Mouse (Mus musculus) ZHBTc4 (cell line): ENCODE results near the gene Slc9a3r1.
A peak's percentile ranks its signal among the peaks of the same experiment; 100 is the strongest.

Experiments used
- DNase-seq: peaks from one replicate; pipeline ENCODE4 v3.0.0-alpha.2; 2011; ENCODE audit warnings: low read depth, low spot score

Slc9a3r1 gene

DNA sequence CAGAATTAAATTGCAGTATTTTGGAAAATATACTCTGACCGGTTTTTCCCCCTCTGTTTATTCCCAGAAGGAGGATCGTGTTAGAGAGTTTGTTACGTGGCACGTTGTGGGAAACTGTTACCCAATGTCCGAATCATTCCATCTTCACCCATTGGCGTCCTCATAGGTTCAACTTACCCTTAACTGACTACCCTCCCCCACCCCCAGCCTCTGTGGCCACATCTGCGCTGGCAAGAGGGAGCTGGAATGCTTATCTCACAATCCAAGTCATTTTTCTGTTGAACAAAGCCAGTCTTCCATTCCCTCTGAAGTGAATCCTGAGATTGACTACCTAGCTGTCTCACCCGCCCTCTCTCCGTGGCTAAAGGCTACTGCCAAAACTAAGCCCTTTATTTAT, 938 bp upstream of the Slc9a3r1 start:
- DNase-seq = no peak

- peak; percentile 77 for DNase-seq
Observed at GRCm38 (mm10) chr11:115163568-115164150, 518 bp downstream of the Slc9a3r1 start.

GRCm38 (mm10) chr11:115164341-115164975, 1.3 kb downstream of the Slc9a3r1 start:
- DNase-seq = peak; percentile 46

DNA sequence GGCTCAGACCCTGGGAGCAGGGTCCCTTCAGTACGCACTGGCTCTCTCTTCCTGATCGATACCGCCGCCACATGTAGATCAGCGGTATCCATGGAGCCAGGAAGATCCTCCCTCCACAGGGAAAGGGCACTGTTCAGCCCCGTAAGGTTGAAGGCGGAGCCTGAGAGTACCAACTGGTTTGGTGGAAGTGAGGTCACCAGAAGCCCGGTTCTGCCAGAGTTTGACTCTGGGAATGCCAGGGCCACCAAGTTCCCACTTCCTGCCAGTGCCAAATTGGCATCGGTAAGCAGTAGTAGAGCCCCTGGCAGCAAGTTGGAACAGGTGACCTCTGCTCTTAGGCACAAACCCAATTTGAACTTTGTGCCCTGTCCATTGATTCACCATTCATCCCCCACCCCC, 1.8 kb downstream of the Slc9a3r1 start:
- peak; percentile 55 for DNase-seq

DNA sequence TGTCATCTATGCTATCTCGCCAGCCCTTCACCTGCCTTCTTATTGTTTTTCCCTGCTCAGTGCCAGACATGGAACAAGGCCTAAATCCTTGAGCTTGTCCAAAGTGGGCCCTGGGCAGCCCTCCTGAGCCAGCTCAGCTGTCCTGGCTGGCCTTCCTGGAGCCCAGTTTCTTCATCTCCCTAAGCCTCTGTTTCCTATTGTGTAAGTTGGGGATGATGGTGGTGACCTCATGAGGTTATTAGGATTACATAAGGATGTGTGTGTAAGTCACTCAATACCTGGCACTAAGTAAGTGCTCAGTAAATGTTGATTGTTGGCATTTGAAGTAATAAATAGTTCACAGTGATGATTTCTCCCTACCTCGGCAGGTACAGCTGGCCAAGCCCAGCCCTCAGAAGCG, 3.6 kb downstream of the Slc9a3r1 start:
- no peak for DNase-seq

- DNase-seq = no peak
Observed at GRCm38 (mm10) chr11:115167631-115168249, 4.6 kb downstream of the Slc9a3r1 start.

GRCm38 (mm10) chr11:115169430-115169829, 6.3 kb downstream of the Slc9a3r1 start:
- no peak for DNase-seq

- DNase-seq = no peak
Observed at GRCm38 (mm10) chr11:115171125-115171524, 8.0 kb downstream of the Slc9a3r1 start.

DNA sequence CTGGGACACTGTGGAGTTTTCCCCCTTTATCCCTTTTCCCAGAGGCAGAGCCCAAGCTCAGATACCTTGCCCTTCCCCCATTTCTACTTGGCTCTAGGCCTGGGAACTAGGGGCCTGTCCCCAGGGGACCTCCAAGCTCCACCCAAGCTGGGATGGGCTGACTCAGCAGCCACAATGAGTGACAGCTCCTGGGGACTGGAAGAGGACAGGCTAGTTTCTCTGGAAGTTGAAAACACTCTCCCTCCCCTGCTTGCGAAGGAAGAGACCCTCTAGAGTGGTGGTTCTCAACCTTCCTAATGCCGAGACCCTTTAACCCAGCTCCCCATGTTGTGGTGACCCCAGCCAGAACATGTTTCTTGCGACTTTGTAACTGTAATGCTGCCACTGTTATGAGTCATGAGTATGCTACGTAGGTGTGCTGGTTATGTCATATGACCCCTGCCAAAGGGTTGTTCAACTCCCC, 9.7 kb downstream of the Slc9a3r1 start:
- DNase-seq = peak; percentile 86

GRCm38 (mm10) chr11:115173549-115174339, 10.6 kb downstream of the Slc9a3r1 start:
- DNase-seq = no peak

GRCm38 (mm10) chr11:115176399-115177190, 13.5 kb downstream of the Slc9a3r1 start:
- no peak for DNase-seq

DNA sequence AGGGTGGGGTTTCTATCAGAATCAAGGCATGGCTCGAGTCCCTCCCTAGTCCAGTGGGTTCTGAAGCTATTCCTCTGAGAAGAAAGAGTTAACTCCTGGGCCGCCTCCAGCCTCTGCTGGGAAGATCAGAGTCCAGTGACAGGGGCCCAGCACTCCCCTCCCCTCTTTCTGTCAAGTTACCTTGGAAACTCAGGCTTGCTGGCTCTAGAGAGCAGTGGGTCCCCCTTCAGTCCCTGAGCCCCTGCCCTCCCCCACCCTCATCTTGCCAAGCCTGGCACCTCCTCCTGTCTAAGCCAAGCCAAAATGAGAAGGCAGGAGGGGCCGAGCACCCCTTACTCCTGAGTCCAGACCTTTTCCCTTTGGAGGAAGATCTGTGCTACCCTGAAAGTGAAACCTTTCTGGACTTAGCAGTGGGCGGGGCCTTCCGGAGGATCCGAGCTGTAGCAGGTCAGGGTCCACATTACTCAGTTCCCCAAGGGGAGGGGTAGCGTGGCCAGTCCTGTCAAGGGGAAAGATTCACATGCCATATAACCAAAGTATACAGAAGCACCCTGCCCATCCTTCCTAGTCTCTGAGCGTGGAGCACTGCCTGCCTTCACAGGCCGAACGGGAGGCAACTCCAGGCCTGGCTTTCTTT, 14.5 kb downstream of the Slc9a3r1 start:
- no peak for DNase-seq

DNA sequence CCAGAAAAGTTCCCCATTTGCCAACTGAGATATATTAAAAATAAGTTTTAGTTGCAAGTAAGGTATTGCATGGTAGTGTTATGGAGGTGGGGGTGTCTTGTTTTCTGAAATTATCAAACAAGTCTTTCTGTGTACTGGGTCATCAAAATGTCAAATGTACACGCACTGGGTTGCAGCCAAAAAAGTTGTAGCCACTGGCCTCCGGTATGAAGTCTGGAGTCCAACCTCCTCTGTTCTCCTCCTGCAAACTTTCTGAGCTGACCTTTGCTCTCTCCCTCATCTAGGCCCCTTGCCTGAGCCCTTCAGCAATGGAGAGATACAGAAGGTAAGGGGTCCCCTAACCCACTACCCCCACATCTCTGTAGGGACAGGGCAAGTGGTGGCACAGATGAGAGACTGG, 15.6 kb downstream of the Slc9a3r1 start:
- no peak for DNase-seq

DNA sequence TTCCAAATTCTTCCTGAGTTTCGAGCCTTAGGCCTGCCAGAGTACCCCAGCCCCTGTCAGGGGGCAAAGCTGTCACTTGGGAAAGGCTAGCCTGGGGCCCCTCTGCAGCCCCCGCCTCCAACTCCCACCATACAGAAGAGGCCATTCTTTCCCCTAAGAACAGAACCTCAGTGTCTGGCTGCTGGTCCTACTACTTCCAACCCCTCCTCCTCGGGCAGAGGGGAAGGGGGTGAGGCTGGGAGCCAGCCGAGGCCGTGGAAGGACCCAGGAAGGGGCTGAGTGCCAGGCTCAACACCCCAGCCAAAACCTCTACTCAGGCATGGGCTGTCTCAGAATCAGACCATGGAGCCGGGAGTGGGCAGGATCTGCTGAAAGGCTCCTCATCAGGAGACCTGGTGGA, 16.1 kb downstream of the Slc9a3r1 start:
- no peak for DNase-seq

- no peak for DNase-seq
Observed at GRCm38 (mm10) chr11:115179881-115180280, 16.7 kb downstream of the Slc9a3r1 start.

DNA sequence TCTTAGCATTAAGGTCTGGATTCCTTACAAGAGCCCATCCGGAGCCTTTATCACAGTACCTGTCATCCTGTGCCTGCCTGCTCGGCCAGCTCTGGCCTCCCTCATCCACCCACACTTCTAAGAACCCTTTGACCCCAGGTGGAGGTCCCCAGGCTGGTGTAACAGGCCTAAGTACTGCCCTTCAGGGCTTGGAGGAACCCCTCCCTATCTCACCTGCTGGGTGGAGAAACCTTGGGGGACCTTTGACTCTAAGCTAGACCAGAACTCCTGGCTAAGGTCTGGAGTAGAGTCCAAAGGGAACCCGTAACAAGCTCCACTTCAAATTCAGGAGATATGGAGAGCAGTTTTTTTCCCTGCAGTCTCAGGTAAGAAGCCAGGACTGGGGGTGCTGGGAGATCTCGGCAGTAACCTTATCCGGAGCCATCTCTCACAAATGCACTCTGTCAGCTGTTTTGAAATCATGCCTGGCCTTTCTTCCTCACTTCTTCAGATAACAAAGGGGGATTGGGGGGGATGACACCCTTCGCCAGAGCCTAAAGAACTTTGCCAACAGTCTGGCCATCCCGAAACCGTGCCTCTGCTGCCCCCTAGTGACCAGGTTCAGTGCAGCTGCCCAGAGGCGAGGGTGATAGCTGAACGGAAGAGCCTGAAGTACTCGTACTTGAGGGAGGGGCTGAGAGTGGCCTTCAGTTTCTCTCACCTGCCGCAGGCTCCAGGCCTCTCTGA, 18.9 kb downstream of the Slc9a3r1 start:
- peak; percentile 87 for DNase-seq

GRCm38 (mm10) chr11:115184973-115185372, 21.8 kb downstream of the Slc9a3r1 start:
- no peak for DNase-seq

GRCm38 (mm10) chr11:115187224-115187639, 24.1 kb downstream of the Slc9a3r1 start, which contains the start of gene Tmem104:
Tmem104 (plus strand) TSS chr11:115187487.
- peak; percentile 100 for DNase-seq

DNA sequence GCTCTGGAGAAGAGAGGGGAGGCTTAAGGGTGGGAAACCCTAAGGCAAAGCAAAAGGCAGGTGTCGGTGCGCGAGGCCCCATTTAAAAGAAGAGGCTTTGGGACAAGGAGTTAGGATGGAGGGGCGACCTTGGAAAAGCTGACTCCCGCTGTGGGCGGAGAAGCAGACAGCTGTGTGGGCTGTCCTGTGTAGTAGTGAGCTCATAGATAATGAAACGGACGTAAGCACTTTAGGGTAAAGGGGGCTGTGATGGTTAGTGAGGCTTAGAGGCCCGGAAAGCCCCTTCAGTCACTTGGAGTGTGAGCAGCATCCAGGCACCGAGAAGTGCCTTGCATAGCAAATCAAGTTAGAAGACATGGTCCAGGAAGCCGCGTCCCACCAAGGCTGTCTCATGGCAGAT, 24.6 kb downstream of the Slc9a3r1 start, which contains the start of gene Nat9:
Gene Nat9 (minus strand): TSS at position 167 of the 400 bp plus-strand sequence.
- DNase-seq = no peak
